Mouse (Mus musculus) ES-E14 (cell line): ENCODE data around the gene Afg3l1. TPM values are rescaled to one million over a fixed set of nuclear protein-coding genes. Genes with fewer than 3 reads are reported as not detected.
A peak's percentile ranks its signal among the peaks of the same experiment; 100 is the strongest.
"Not testable (repeated sequence)": the region's sequence is repeated elsewhere in the genome, so short reads cannot be mapped to it uniquely, and the experiment has no call there.

Experiments
- DNase-seq: peaks from one replicate; pipeline ENCODE4 v3.0.0-alpha.2; 2013; ENCODE audit warnings: low read depth, low spot score
- H3K27ac ChIP-seq: 2 replicates; pipeline ENCODE4 v1.5.1; 2012; ENCODE audit warnings: low read depth, mild to moderate bottlenecking, low read length, moderate library complexity, mixed read lengths; ENCODE audit not compliant: poor library complexity, insufficient read depth, severe bottlenecking
- H3K36me3 ChIP-seq: 2 replicates; pipeline ENCODE4 v1.6.1; 2012; ENCODE audit warnings: mild to moderate bottlenecking, low read length, moderate library complexity, mixed read lengths; ENCODE audit not compliant: control insufficient read depth, poor library complexity, insufficient read depth, severe bottlenecking
- H3K4me1 ChIP-seq, 2 experiments: fragments of 150-350 bp in 1 of 2; sonication (generic) in 1 of 2; 2 replicates each; pipeline ENCODE4 v1.6.1; 2012; ENCODE audit warnings: low read length in 2 of 2, mild to moderate bottlenecking in 1 of 2, mixed read lengths in 1 of 2; ENCODE audit not compliant: control insufficient read depth in 2 of 2, insufficient read depth in 2 of 2, poor library complexity in 1 of 2
- H3K4me3 ChIP-seq, 2 experiments: fragments of 150-350 bp in 1 of 2; sonication (generic) in 1 of 2; 2 replicates each; pipeline ENCODE4 v1.5.1; 2012; ENCODE audit warnings: low read length in 2 of 2, low read depth in 1 of 2, mild to moderate bottlenecking in 1 of 2, mixed read lengths in 1 of 2; ENCODE audit not compliant: insufficient read depth in 1 of 2, poor library complexity in 1 of 2, severe bottlenecking in 1 of 2
- H3K9ac ChIP-seq: 2 replicates; pipeline ENCODE4 v1.6.1; 2012; ENCODE audit warnings: low read depth, mild to moderate bottlenecking, low read length, mixed read lengths; ENCODE audit not compliant: poor library complexity, insufficient read depth, severe bottlenecking
- H3K9me3 ChIP-seq: fragments of 150-350 bp; sonication (generic); 2 replicates; pipeline ENCODE4 v1.6.1; 2012; ENCODE audit warnings: low read depth, mild to moderate bottlenecking, low read length; ENCODE audit not compliant: control insufficient read depth, insufficient read depth
- CHD2 ChIP-seq: IDR thresholded peaks from 2 replicates; pipeline ENCODE4 v1.6.1; 2014; ENCODE audit warnings: mild to moderate bottlenecking, low read depth, low read length, inconsistent platforms
- HCFC1 ChIP-seq: IDR thresholded peaks from 2 replicates; pipeline ENCODE4 v1.6.1; 2012; ENCODE audit warnings: low read length, inconsistent platforms, borderline replicate concordance; ENCODE audit not compliant: insufficient read depth
- MAFK ChIP-seq: IDR thresholded peaks from 2 replicates; pipeline ENCODE4 v1.6.1; 2014; ENCODE audit warnings: mild to moderate bottlenecking, low read depth, low read length, inconsistent platforms; ENCODE audit not compliant: insufficient read depth
- ZC3H11A ChIP-seq: IDR thresholded peaks from 2 replicates; pipeline ENCODE4 v1.6.1; 2012; ENCODE audit warnings: low read depth, mild to moderate bottlenecking, inconsistent platforms, low read length, borderline replicate concordance
- ZNF384 ChIP-seq: IDR thresholded peaks from 2 replicates; pipeline ENCODE4 v1.6.1; 2012; ENCODE audit warnings: low read depth, low read length, inconsistent platforms
- in situ Hi-C, 2 experiments: fragments of 600-800 bp; cut with MboI; formaldehyde crosslinking; loops; one replicate each; pipeline ENCODE4 v1.15.1; 2025; ENCODE audit warnings: low sequenced_read_pairs in 2 of 2, inconsistent platforms in 1 of 2; ENCODE audit not compliant: unreplicated experiment in 2 of 2
- total RNA-seq: library from RNA; depleted of rRNA; stranded (reverse); fragments of 300-350 nt; gene quantifications from 2 replicates; pipeline ENCODE4 v1.2.3, GENCODE M21; 2012

Gene Afg3l1
- total RNA-seq, 1 experiment: 80.0 TPM

- no peak for DNase-seq
Measured at GRCm38 (mm10) chr8:123446799-123447198, 30.9 kb upstream of the Afg3l1 start.

GRCm38 (mm10) chr8:123450783-123451182 lies 26.9 kb upstream of the Afg3l1 start:
- Histone ChIP-seq H3K9ac (no peak overlapping the region), H3K4me3 (no peak overlapping the region)
- in situ Hi-C loops: no loop called here

More at GRCm38 (mm10) chr8:123446799-123447198, 30.9 kb upstream of the Afg3l1 start:
- in situ Hi-C loops: no loop called here
- peaks cover 3 to 32% of the 10 kb centered on the region in 2 experiments; a peak in 3 of 4 replicates for H3K4me1 ChIP-seq
- peak overlapping the region; percentile 81 for H3K27ac ChIP-seq
- 0 out of 4 replicates have a peak overlapping the region, but pooled peaks of 1 of the 2 experiments have one; percentile 25 for H3K4me3 ChIP-seq
- peak overlapping the region; percentile 56; the same call in 1 of the 2 replicates for H3K9ac ChIP-seq
- TF ChIP-seq CHD2 (no peak), ZC3H11A (no peak), ZNF384 (no peak), MAFK (no peak), HCFC1 (no peak)
- H3K9me3 ChIP-seq: no peaks in the 10 kb centered on the region
- peaks cover 10% of the 10 kb centered on the region; the same call in 1 of the 2 replicates for H3K36me3 ChIP-seq

GRCm38 (mm10) chr8:123451747-123452146 lies 26.0 kb upstream of the Afg3l1 start:
- Histone ChIP-seq H3K4me1 (peaks cover 0 to 15% of the 10 kb centered on the region in 2 experiments; a peak in 3 of 4 replicates), H3K36me3 (peaks cover 33% of the 10 kb centered on the region)
- H3K27ac ChIP-seq, H3K9me3 ChIP-seq, in situ Hi-C loops, DNase-seq, H3K4me3 ChIP-seq, H3K9ac ChIP-seq: not testable (repeated sequence)

More at GRCm38 (mm10) chr8:123450783-123451182, 26.9 kb upstream of the Afg3l1 start:
- Histone ChIP-seq H3K27ac (no peak overlapping the region), H3K9me3 (no peaks in the 10 kb centered on the region), H3K36me3 (peaks cover 26% of the 10 kb centered on the region), H3K4me1 (peaks cover 0 to 23% of the 10 kb centered on the region in 2 experiments; a peak in 3 of 4 replicates)
- TF ChIP-seq CHD2: no peak
- no peak for TF ChIP-seq ZNF384
- no peak for TF ChIP-seq MAFK
- no peak for TF ChIP-seq HCFC1
- TF ChIP-seq ZC3H11A: no peak
- no peak for DNase-seq

GRCm38 (mm10) chr8:123452149-123452548 lies 25.6 kb upstream of the Afg3l1 start:
- H3K9ac ChIP-seq: no peak overlapping the region
- in situ Hi-C loops: no loop called here
- peaks cover 33% of the 10 kb centered on the region for H3K36me3 ChIP-seq
- no peak for DNase-seq
- TF ChIP-seq ZC3H11A (no peak), HCFC1 (no peak), CHD2 (no peak), MAFK (no peak), ZNF384 (no peak)
- no peak overlapping the region for H3K27ac ChIP-seq
- no peaks in the 10 kb centered on the region for H3K9me3 ChIP-seq
- no peak overlapping the region for H3K4me3 ChIP-seq
- H3K4me1 ChIP-seq: peaks cover 0 to 12% of the 10 kb centered on the region in 2 experiments; a peak in 3 of 4 replicates

- DNase-seq: peak; percentile 25
- Histone ChIP-seq H3K36me3 (peaks cover 42% of the 10 kb centered on the region), H3K27ac (peak overlapping the region; percentile 17; the same call in 1 of the 2 replicates), H3K4me1 (peaks cover 0 to 6% of the 10 kb centered on the region in 2 experiments; a peak in 3 of 4 replicates), H3K9ac (no peak overlapping the region), H3K4me3 (no peak overlapping the region), H3K9me3 (no peaks in the 10 kb centered on the region)
- TF ChIP-seq CHD2: no peak
- no peak for TF ChIP-seq ZC3H11A
- no peak for TF ChIP-seq HCFC1
- no peak for TF ChIP-seq MAFK
- TF ChIP-seq ZNF384: no peak
- in situ Hi-C loops: no loop called here
Measured at GRCm38 (mm10) chr8:123453291-123453690, 24.4 kb upstream of the Afg3l1 start.
